Mouse (Mus musculus) lung, postnatal 0 days (tissue): ENCODE measurements around the gene Mmp11. TPM values are rescaled to one million over a fixed set of nuclear protein-coding genes. Genes with fewer than 3 reads are reported as not detected.

ENCODE experiments used
- ATAC-seq: fragments of 200-750 bp; cut with Nextera tagmentation; 2 replicates; pipeline ENCODE4 v1.8.0; 2017; ENCODE audit warnings: moderate library complexity
- DNase-seq: peaks from one replicate; pipeline ENCODE4 v3.0.0-alpha.2; 2016; ENCODE audit warnings: low spot score
- H3K27ac ChIP-seq: fragments of 300-500 bp; sonication (generic); 2 replicates; pipeline ENCODE4 v1.5.1; 2014; ENCODE audit warnings: antibody characterized with exemption, mild to moderate bottlenecking, low read length, mixed read lengths
- H3K27me3 ChIP-seq: fragments of 300-500 bp; sonication (generic); replicated peaks from 2 replicates; pipeline ENCODE4 v1.6.1; 2014; ENCODE audit warnings: low read length, mixed read lengths; ENCODE audit not compliant: insufficient read depth
- H3K36me3 ChIP-seq: fragments of 300-500 bp; sonication (generic); 2 replicates; pipeline ENCODE4 v1.6.1; 2014; ENCODE audit warnings: low read length, mixed read lengths; ENCODE audit not compliant: insufficient read depth
- H3K4me1 ChIP-seq: fragments of 300-500 bp; sonication (generic); 2 replicates; pipeline ENCODE4 v1.6.1; 2014; ENCODE audit warnings: antibody characterized with exemption, low read depth, low read length, mixed read lengths; ENCODE audit not compliant: insufficient read depth
- H3K4me2 ChIP-seq: fragments of 300-500 bp; sonication (generic); replicated peaks from 2 replicates; pipeline ENCODE4 v1.6.1; 2014; ENCODE audit warnings: low read depth, mild to moderate bottlenecking, low read length, moderate library complexity, mixed read lengths
- H3K4me3 ChIP-seq: fragments of 300-500 bp; sonication (generic); 2 replicates; pipeline ENCODE4 v1.5.1; 2014; ENCODE audit warnings: low read depth, low read length
- H3K9ac ChIP-seq: fragments of 300-500 bp; sonication (generic); replicated peaks from 2 replicates; pipeline ENCODE4 v1.6.1; 2014; ENCODE audit warnings: low read depth, mild to moderate bottlenecking
- H3K9me3 ChIP-seq: fragments of 300-500 bp; sonication (generic); 2 replicates; pipeline ENCODE4 v1.6.1; 2016; ENCODE audit warnings: low read length, mixed read lengths
- CTCF ChIP-seq: IDR thresholded peaks from 2 replicates; pipeline ENCODE4 v1.5.1; 2016; ENCODE audit warnings: antibody characterized with exemption, mild to moderate bottlenecking
- EP300 ChIP-seq: IDR thresholded peaks from 2 replicates; pipeline ENCODE4 v1.6.1; 2016; ENCODE audit warnings: antibody characterized with exemption, mild to moderate bottlenecking, control low read depth
- WGBS: fragments of 180-500 bp; shearing (Covaris S2); extraction: QIAGEN DNeasy Blood & Tissue Kit; methylation state at CpG from one replicate; pipeline ENCODE4 v1.1.7; 2014; 5-methylcytosine and 5-hydroxymethylcytosine counted together
- polyA plus RNA-seq: library from polyadenylated mRNA; unstranded; fragments of >200 nt; fragmentation: Nextera tagmentation; extraction: Ambion mirVana; gene quantifications from 2 replicates; pipeline ENCODE4 v1.2.1, GENCODE M21; 2015

Gene Mmp11
- polyA plus RNA-seq, 1 experiment from 2014 or later = 118 TPM

DNA sequence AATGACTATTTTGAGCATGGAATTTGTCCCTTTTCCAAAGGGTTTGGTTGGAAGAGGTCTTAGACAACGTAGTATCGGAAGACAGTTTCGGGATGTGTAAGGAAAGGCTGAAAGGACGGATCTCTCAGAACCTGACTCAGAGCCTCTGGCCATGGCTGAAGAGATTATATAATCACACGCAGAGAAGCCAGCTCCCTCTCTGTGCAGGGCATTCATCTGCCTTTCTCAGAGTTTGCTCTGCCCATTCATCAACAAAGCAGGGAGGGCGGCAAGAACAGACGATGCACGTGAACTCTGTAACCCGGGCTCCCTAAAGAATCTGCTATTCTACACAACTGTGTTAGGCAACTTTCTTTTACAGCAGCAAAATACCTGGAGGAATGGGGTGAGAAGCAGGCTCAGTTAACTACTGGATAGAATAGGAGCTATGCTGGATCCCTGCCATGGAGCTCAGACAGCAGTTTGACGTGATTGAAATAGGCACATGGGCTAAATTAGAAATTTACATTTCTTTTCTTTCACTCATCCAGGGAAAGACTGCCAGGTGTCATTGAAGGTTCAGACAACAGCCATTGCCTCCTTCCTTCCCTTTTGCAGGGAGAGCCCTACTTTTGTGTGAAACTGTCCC is 62.6 kb downstream of the Mmp11 start:
- Histone ChIP-seq H3K4me2 (no peak overlapping the region), H3K9me3 (no peaks in the 10 kb centered on the region), H3K9ac (no peak overlapping the region), H3K27ac (no peak overlapping the region), H3K4me3 (no peak overlapping the region), H3K4me1 (0 out of 2 replicates have a peak, but pooled peaks cover 5% of the 10 kb centered on the region), H3K27me3 (no peaks in the 10 kb centered on the region), H3K36me3 (no peaks in the 10 kb centered on the region)
- TF ChIP-seq EP300 (no peak), CTCF (no peak)
- ATAC-seq (no peak), DNase-seq (no peak)
- 34% methylated on average over 10 of the region's 10 CpGs for WGBS

Other genes starting within 250 kb of the Mmp11 start
- 33.1 and 34.5 TPM in 2 replicates for gene Cabin1, start 172.2 kb downstream of the Mmp11 start, polyA plus RNA-seq
- gene Ddt, start 163.1 kb downstream of the Mmp11 start, polyA plus RNA-seq = 70.6 and 81.5 TPM in 2 replicates
- not detected in 2 replicates for gene Gm20441, start 155.5 kb downstream of the Mmp11 start, polyA plus RNA-seq
- 56.6 and 58.9 TPM in 2 replicates for gene Gstt3, start 155.1 kb downstream of the Mmp11 start, polyA plus RNA-seq
- gene Gstt1, start 137.9 kb downstream of the Mmp11 start, polyA plus RNA-seq = 36.4 and 38.3 TPM in 2 replicates
- not detected in 2 replicates for gene Gstt4, start 114.0 kb downstream of the Mmp11 start, polyA plus RNA-seq
- 40.6 and 44.7 TPM in 2 replicates for gene Gstt2, start 99.1 kb downstream of the Mmp11 start, polyA plus RNA-seq
- gene Mif, start 76.3 kb downstream of the Mmp11 start, polyA plus RNA-seq = 280 and 356 TPM in 2 replicates
- gene Derl3, start 43.1 kb downstream of the Mmp11 start, polyA plus RNA-seq = 1.2 TPM in 2 replicates
- 109 TPM in 2 replicates for gene Smarcb1, start 14.9 kb downstream of the Mmp11 start, polyA plus RNA-seq
- 299 and 347 TPM in 2 replicates for gene Chchd10, start 3.4 kb downstream of the Mmp11 start, polyA plus RNA-seq
- gene Gm867, start 4.2 kb upstream of the Mmp11 start, polyA plus RNA-seq = 5.5 and 6.0 TPM in 2 replicates
- gene Vpreb3, start 6.6 kb upstream of the Mmp11 start, polyA plus RNA-seq = 8.8 and 10.1 TPM in 2 replicates
- 0.12 TPM in 1 of 2 replicates, not detected in the other for gene Gm5134, start 18.0 kb upstream of the Mmp11 start, polyA plus RNA-seq
- 8.8 and 9.4 TPM in 2 replicates for gene Zfp280b, start 96.2 kb upstream of the Mmp11 start, polyA plus RNA-seq
- 0.04 TPM in 1 of 2 replicates, not detected in the other for gene Slc5a4b, start 174.5 kb upstream of the Mmp11 start, polyA plus RNA-seq
- gene Slc5a4a, start 211.0 kb upstream of the Mmp11 start, polyA plus RNA-seq = not detected in 2 replicates